Mouse (Mus musculus): ENCODE measurements at regions not wholly inside any gene's neighbourhood (a gene's known extent, or its start where the extent isn't known, plus 50 kb on each side); places are given as distances from the start of the nearest gene placed in this dataset.

- Histone ChIP-seq H3K27me3 (ENCODE audit: control insufficient read depth in 1 of 2, insufficient read depth in 2 of 2, low read length in 2 of 2) (no peaks in the 10 kb centered on the region), H3K27ac (ENCODE audit: control insufficient read depth, low read depth, low read length) (no peak overlapping the region), H3K9me3 (replicated peaks; ENCODE audit: insufficient read depth, low read length) (no peaks in the 10 kb centered on the region), H3K4me1 (ENCODE audit: control insufficient read depth in 1 of 2, insufficient read depth in 2 of 2, low read length in 2 of 2) (no peaks in the 10 kb centered on the region), H3K4me3 (ENCODE audit: control insufficient read depth in 1 of 2, insufficient read depth in 1 of 2, low read depth in 2 of 2, low read length in 2 of 2) (no peak overlapping the region), H3K79me2 (ENCODE audit: control insufficient read depth, insufficient read depth, low read length, poor library complexity) (no peaks in the 10 kb centered on the region), H3K36me3 (ENCODE audit: control insufficient read depth in 1 of 2, insufficient read depth in 2 of 2, low read length in 2 of 2) (no peaks in the 10 kb centered on the region), H3K9ac (ENCODE audit: control insufficient read depth, low read depth, low read length, poor library complexity, severe bottlenecking) (no peak overlapping the region)
- no peak for TF ChIP-seq POLR2AphosphoS2 (IDR thresholded peaks at IDR 0.05; ENCODE audit: low read length)
- TF ChIP-seq CHD2 (IDR thresholded peaks at IDR 0.05; ENCODE audit: low read length) = no peak
- no peak for TF ChIP-seq KAT2A (conservative IDR thresholded peaks at IDR 0.05; ENCODE audit: low read depth, low read length)
- TF ChIP-seq NRF1 (IDR thresholded peaks at IDR 0.05; ENCODE audit: insufficient read depth, low read depth, low read length, poor library complexity, severe bottlenecking) = no peak
- no peak for TF ChIP-seq NELFE (IDR thresholded peaks at IDR 0.05; ENCODE audit: low read depth, low read length)
- no peak for TF ChIP-seq ELF1 (IDR thresholded peaks at IDR 0.05; ENCODE audit: low read depth, low read length)
- no peak for TF ChIP-seq MEF2A (IDR thresholded peaks at IDR 0.05; ENCODE audit: extremely low read depth, insufficient replicate concordance, low read depth, low read length, poor library complexity, severe bottlenecking)
- no peak for TF ChIP-seq MYC (IDR thresholded peaks at IDR 0.05; ENCODE audit: low read depth, low read length)
- TF ChIP-seq POLR2AphosphoS5 (IDR thresholded peaks at IDR 0.05; ENCODE audit: borderline replicate concordance, low read depth, low read length) = no peak
- no peak for TF ChIP-seq POLR2A (IDR thresholded peaks at IDR 0.05; ENCODE audit: control insufficient read depth in 1 of 2, insufficient read depth in 1 of 2, low read depth in 1 of 2, low read length in 2 of 2, poor library complexity in 1 of 2)
- TF ChIP-seq ZMIZ1 (IDR thresholded peaks at IDR 0.05; ENCODE audit: low read depth, low read length) = no peak
- DNase-seq (ENCODE audit: low read depth, low spot score) = no peak
Measured at GRCm38 (mm10) chr7:74138169-74138568, 124.7 kb upstream of the St8sia2 start.

- H3K27ac ChIP-seq (ENCODE audit: control insufficient read depth, low read depth, low read length) = no peak overlapping the region
- H3K36me3 ChIP-seq (ENCODE audit: control insufficient read depth in 1 of 2, insufficient read depth in 2 of 2, low read length in 2 of 2) = no peaks in the 10 kb centered on the region
- H3K27me3 ChIP-seq (ENCODE audit: control insufficient read depth in 1 of 2, insufficient read depth in 2 of 2, low read length in 2 of 2) = no peaks in the 10 kb centered on the region
- H3K79me2 ChIP-seq (ENCODE audit: control insufficient read depth, insufficient read depth, low read length, poor library complexity) = no peaks in the 10 kb centered on the region
- no peak for DNase-seq (ENCODE audit: low read depth, low spot score)
- H3K4me1 ChIP-seq (ENCODE audit: control insufficient read depth in 1 of 2, insufficient read depth in 2 of 2, low read length in 2 of 2) = no peaks in the 10 kb centered on the region
- H3K9ac ChIP-seq (ENCODE audit: control insufficient read depth, low read depth, low read length, poor library complexity, severe bottlenecking) = no peak overlapping the region
- TF ChIP-seq ETS1 (IDR thresholded peaks at IDR 0.05; ENCODE audit: low read depth, low read length) (no peak), MAFK (IDR thresholded peaks at IDR 0.05; ENCODE audit: borderline replicate concordance, low read depth, low read length) (no peak), RCOR1 (IDR thresholded peaks at IDR 0.05; ENCODE audit: low read depth, low read length) (no peak), BHLHE40 (IDR thresholded peaks at IDR 0.05; ENCODE audit: borderline replicate concordance, low read depth, low read length) (no peak), MEF2A (IDR thresholded peaks at IDR 0.05; ENCODE audit: extremely low read depth, insufficient replicate concordance, low read depth, low read length, poor library complexity, severe bottlenecking) (no peak), MYC (IDR thresholded peaks at IDR 0.05; ENCODE audit: low read depth, low read length) (no peak), CTCF (IDR thresholded peaks at IDR 0.05 in 2 of 3, conservative IDR thresholded peaks at IDR 0.05 in 1 of 3; ENCODE audit: control insufficient read depth in 1 of 3, insufficient read depth in 1 of 3, low read depth in 2 of 3, low read length in 3 of 3, poor library complexity in 1 of 3, severe bottlenecking in 1 of 3) (no peak), MXI1 (IDR thresholded peaks at IDR 0.05; ENCODE audit: low read depth, low read length) (no peak), USF1 (IDR thresholded peaks at IDR 0.05; ENCODE audit: low read depth, low read length) (no peak), TCF12 (IDR thresholded peaks at IDR 0.05; ENCODE audit: low read depth, low read length) (no peak), ZMIZ1 (IDR thresholded peaks at IDR 0.05; ENCODE audit: low read depth, low read length) (no peak), USF2 (IDR thresholded peaks at IDR 0.05; ENCODE audit: borderline replicate concordance in 1 of 2, insufficient read depth in 1 of 2, low read depth in 1 of 2, low read length in 2 of 2) (no peak), EP300 (IDR thresholded peaks at IDR 0.05; ENCODE audit: low read depth in 1 of 2, low read length in 2 of 2) (no peak), HCFC1 (IDR thresholded peaks at IDR 0.05; ENCODE audit: low read depth, low read length) (no peak)
- H3K4me3 ChIP-seq (ENCODE audit: control insufficient read depth in 1 of 2, insufficient read depth in 1 of 2, low read depth in 2 of 2, low read length in 2 of 2) = no peak overlapping the region
- no peaks in the 10 kb centered on the region for H3K9me3 ChIP-seq (replicated peaks; ENCODE audit: insufficient read depth, low read length)
Measured at GRCm38 (mm10) chr7:74130206-74130836, 116.8 kb upstream of the St8sia2 start.
